Mouse (Mus musculus) kidney, adult 2 months (tissue): ENCODE data around the gene Baz2a.

Experiments
- CTCF ChIP-seq: fragments of 200-500 bp; conservative IDR thresholded peaks from 2 replicates; pipeline ENCODE4 v1.5.1; 2011; ENCODE audit warnings: low read depth, mild to moderate bottlenecking, control low read depth, low read length, moderate library complexity, mixed read lengths; ENCODE audit not compliant: insufficient read depth, insufficient read length
- POLR2A ChIP-seq: fragments of 200-500 bp; IDR thresholded peaks from one replicate; pipeline ENCODE4 v1.6.1; 2011; ENCODE audit warnings: low read depth, low read length, control low read depth

GRCm38 (mm10) chr10:128095003-128095636 is 3.7 kb downstream of the Baz2a start:
- TF ChIP-seq POLR2A: no peak
- no peak for TF ChIP-seq CTCF
